12 mouse cellular contexts compared by ENCODE assay signal in genomic region chr15:62659096-62659495, GRCm38 (mm10).
"Had no signal": no experiment of that assay in that cellular context is flagged by ENCODE, and none has a peak within 500 bp of the region (broad histone marks: within the 10 kb centered on the region; RNA-seq: fewer than 3 reads in every experiment).

No protein-coding gene starts in this region.

- H3K4me3 ChIP-seq: limb, embryonic 12.5 days; liver, embryonic 13.5 days; lung, embryonic 15.5 days; midbrain, embryonic 13.5 days; neural tube, embryonic 15.5 days had no signal

- H3K4me2 ChIP-seq: limb, embryonic 12.5 days; liver, embryonic 13.5 days; lung, embryonic 15.5 days; midbrain, embryonic 13.5 days; neural tube, embryonic 15.5 days had no signal

- DNase-seq: kidney, postnatal 25 days; liver; liver, embryonic 13.5 days; liver, postnatal 0 days; lung, postnatal 36 days; right cerebral cortex, adult 18-20 months; right cerebral cortex, postnatal 25 days; thymus, postnatal 36 days had no signal

- H3K36me3 ChIP-seq: limb, embryonic 12.5 days; liver, embryonic 13.5 days; lung, embryonic 15.5 days; midbrain, embryonic 13.5 days; neural tube, embryonic 15.5 days had no signal

- H3K27me3 ChIP-seq: limb, embryonic 12.5 days; liver, embryonic 13.5 days; lung, embryonic 15.5 days; midbrain, embryonic 13.5 days; neural tube, embryonic 15.5 days had no signal

- ATAC-seq: liver, postnatal 0 days; midbrain, embryonic 13.5 days had no signal
